Mouse (Mus musculus) liver, embryonic 12.5 days (tissue): ENCODE results near the gene Mpo. TPM values are rescaled to one million over a fixed set of nuclear protein-coding genes. Genes with fewer than 3 reads are reported as not detected.

Source experiments
- ATAC-seq: fragments of 200-750 bp; cut with Nextera tagmentation; 2 replicates; pipeline ENCODE4 v1.8.0; 2017; ENCODE audit warnings: moderate number of reproducible peaks, mild to moderate bottlenecking, moderate library complexity
- H3K27ac ChIP-seq: fragments of 300-500 bp; sonication (generic); 2 replicates; pipeline ENCODE4 v1.5.1; 2016; ENCODE audit warnings: mild to moderate bottlenecking
- H3K27me3 ChIP-seq: fragments of 300-500 bp; sonication (generic); replicated peaks from 2 replicates; pipeline ENCODE4 v1.6.1; 2016; ENCODE audit warnings: mild to moderate bottlenecking, moderate library complexity
- H3K36me3 ChIP-seq: fragments of 300-500 bp; sonication (generic); 2 replicates; pipeline ENCODE4 v1.6.1; 2016; ENCODE audit warnings: mild to moderate bottlenecking, moderate library complexity
- H3K4me1 ChIP-seq: fragments of 300-500 bp; sonication (generic); 2 replicates; pipeline ENCODE4 v1.6.1; 2016
- H3K4me2 ChIP-seq: fragments of 300-500 bp; sonication (generic); 2 replicates; pipeline ENCODE4 v1.6.1; 2016; ENCODE audit warnings: mild to moderate bottlenecking, moderate library complexity
- H3K4me3 ChIP-seq: fragments of 300-500 bp; sonication (generic); 2 replicates; pipeline ENCODE4 v1.5.1; 2016; ENCODE audit warnings: mild to moderate bottlenecking, moderate library complexity
- H3K9ac ChIP-seq: fragments of 300-500 bp; sonication (generic); 2 replicates; pipeline ENCODE4 v1.6.1; 2016; ENCODE audit warnings: mild to moderate bottlenecking, moderate library complexity
- H3K9me3 ChIP-seq: fragments of 300-500 bp; sonication (generic); replicated peaks from 2 replicates; pipeline ENCODE4 v1.6.1; 2016; ENCODE audit warnings: mild to moderate bottlenecking, moderate library complexity
- WGBS: fragments of 180-500 bp; shearing (Covaris S2); methylation state at CpG from one replicate; pipeline ENCODE4 v1.1.7; 2016; ENCODE audit not compliant: insufficient replicate concordance; 5-methylcytosine and 5-hydroxymethylcytosine counted together
- polyA plus RNA-seq: library from polyadenylated mRNA; unstranded; fragments of >200 nt; fragmentation: Nextera tagmentation; extraction: Ambion mirVana; gene quantifications from 2 replicates; pipeline ENCODE4 v1.2.1, GENCODE M21; 2016

Mpo gene
- polyA plus RNA-seq, 1 experiment from 2014 or later, result 209 TPM

GRCm38 (mm10) chr11:87759609-87760005 is 33.8 kb upstream of the Mpo start:
- peaks cover 46% of the 10 kb centered on the region for H3K27me3 ChIP-seq
- WGBS, result 0% methylated on average over 3 of the region's 3 CpGs
- peaks cover 25% of the 10 kb centered on the region for H3K36me3 ChIP-seq
- no peaks in the 10 kb centered on the region for H3K9me3 ChIP-seq
- H3K27ac ChIP-seq, result peak overlapping the region; percentile 64
- no peak overlapping the region for H3K4me3 ChIP-seq
- H3K9ac ChIP-seq, result no peak overlapping the region
- peaks cover 70% of the 10 kb centered on the region for H3K4me1 ChIP-seq
- no peak overlapping the region for H3K4me2 ChIP-seq
- ATAC-seq, result peak; percentile 25

- no peak within 1 kb of the TSS for H3K4me2 ChIP-seq
- 8% methylated on average over 23 of the region's 23 CpGs for WGBS
These were observed 32.9 kb upstream of the Mpo start, which contains the start of gene Tspoap1 for GRCm38 (mm10) chr11:87760301-87761081. Gene Tspoap1 (plus strand): TSS chr11:87760541.

GRCm38 (mm10) chr11:87761181-87761721 is 32.1 kb upstream of the Mpo start:
- H3K4me2 ChIP-seq, result no peak overlapping the region
- H3K36me3 ChIP-seq, result peaks cover 22% of the 10 kb centered on the region
- peaks cover 62% of the 10 kb centered on the region for H3K27me3 ChIP-seq
- no peaks in the 10 kb centered on the region for H3K9me3 ChIP-seq
- ATAC-seq, result no peak
- WGBS, result 62% methylated on average over 11 of the region's 11 CpGs
- peaks cover 67% of the 10 kb centered on the region for H3K4me1 ChIP-seq
- no peak overlapping the region for H3K27ac ChIP-seq
- H3K9ac ChIP-seq, result no peak overlapping the region
- H3K4me3 ChIP-seq, result no peak overlapping the region

More at GRCm38 (mm10) chr11:87760301-87761081, 32.9 kb upstream of the Mpo start, which contains the start of gene Tspoap1:
- Histone ChIP-seq H3K27ac (peak within 1 kb of the TSS; percentile 64), H3K4me3 (peak within 1 kb of the TSS; percentile 7; the same call in 1 of the 2 replicates), H3K27me3 (peaks cover 54% of the 10 kb centered on the region), H3K9me3 (no peaks in the 10 kb centered on the region), H3K9ac (no peak within 1 kb of the TSS), H3K4me1 (peaks cover 67% of the 10 kb centered on the region), H3K36me3 (peaks cover 25% of the 10 kb centered on the region)
- ATAC-seq, result 0 out of 2 replicates have a peak, but pooled peaks have one; percentile 8

- peaks cover 67% of the 10 kb centered on the region for H3K4me1 ChIP-seq
- H3K27me3 ChIP-seq, result peaks cover 70% of the 10 kb centered on the region
- H3K4me3 ChIP-seq, result no peak overlapping the region
- ATAC-seq, result no peak
- no peak overlapping the region for H3K4me2 ChIP-seq
- 57% methylated on average over 14 of the region's 14 CpGs for WGBS
- no peaks in the 10 kb centered on the region for H3K9me3 ChIP-seq
- no peak overlapping the region for H3K27ac ChIP-seq
- no peak overlapping the region for H3K9ac ChIP-seq
- peaks cover 14% of the 10 kb centered on the region for H3K36me3 ChIP-seq
These were observed 31.3 kb upstream of the Mpo start for GRCm38 (mm10) chr11:87761806-87762701.

- ATAC-seq, result no peak
- Histone ChIP-seq H3K27ac (no peak overlapping the region), H3K27me3 (peaks cover 78% of the 10 kb centered on the region), H3K9ac (no peak overlapping the region), H3K4me2 (peak overlapping the region; percentile 69), H3K4me1 (peaks cover 61% of the 10 kb centered on the region), H3K4me3 (no peak overlapping the region), H3K36me3 (peaks cover 7% of the 10 kb centered on the region), H3K9me3 (no peaks in the 10 kb centered on the region)
- 65% methylated on average over 12 of the region's 12 CpGs for WGBS
These were observed 30.5 kb upstream of the Mpo start for GRCm38 (mm10) chr11:87762702-87763385.

GRCm38 (mm10) chr11:87763511-87763987 is 29.8 kb upstream of the Mpo start:
- WGBS, result 28% methylated on average over 17 of the region's 17 CpGs
- Histone ChIP-seq H3K9ac (peak overlapping the region; percentile 46; the same call in 1 of the 2 replicates), H3K4me3 (peak overlapping the region; percentile 44), H3K27me3 (peaks cover 79% of the 10 kb centered on the region), H3K27ac (no peak overlapping the region), H3K4me1 (peaks cover 59% of the 10 kb centered on the region), H3K4me2 (peak overlapping the region; percentile 69), H3K36me3 (no peaks in the 10 kb centered on the region), H3K9me3 (no peaks in the 10 kb centered on the region)
- ATAC-seq, result no peak

GRCm38 (mm10) chr11:87763988-87764876 is 29.1 kb upstream of the Mpo start:
- ATAC-seq, result no peak
- WGBS, result 7% methylated on average over 65 of the region's 65 CpGs
- Histone ChIP-seq H3K4me3 (peak overlapping the region; percentile 44), H3K36me3 (no peaks in the 10 kb centered on the region), H3K4me1 (peaks cover 55% of the 10 kb centered on the region), H3K9ac (peak overlapping the region; percentile 46), H3K27me3 (peaks cover 79% of the 10 kb centered on the region), H3K4me2 (peak overlapping the region; percentile 69), H3K27ac (no peak overlapping the region), H3K9me3 (no peaks in the 10 kb centered on the region)

- Histone ChIP-seq H3K4me2 (no peak overlapping the region), H3K4me3 (no peak overlapping the region), H3K36me3 (no peaks in the 10 kb centered on the region), H3K27ac (no peak overlapping the region), H3K9me3 (no peaks in the 10 kb centered on the region), H3K4me1 (peaks cover 19% of the 10 kb centered on the region), H3K27me3 (peaks cover 42% of the 10 kb centered on the region), H3K9ac (no peak overlapping the region)
- 59% methylated on average over 4 of the region's 4 CpGs for WGBS
- ATAC-seq, result peak; percentile 53; the same call in 1 of the 2 replicates
These were observed 24.6 kb upstream of the Mpo start for GRCm38 (mm10) chr11:87768745-87769144.

- Histone ChIP-seq H3K4me1 (peaks cover 7% of the 10 kb centered on the region), H3K36me3 (no peaks in the 10 kb centered on the region), H3K9ac (no peak overlapping the region), H3K27me3 (peaks cover 20% of the 10 kb centered on the region), H3K4me2 (no peak overlapping the region), H3K27ac (no peak overlapping the region), H3K4me3 (no peak overlapping the region), H3K9me3 (no peaks in the 10 kb centered on the region)
- ATAC-seq, result 0 out of 2 replicates have a peak, but pooled peaks have one; percentile 43
- 41% methylated on average over 3 of the region's 3 CpGs for WGBS
These were observed 22.4 kb upstream of the Mpo start for GRCm38 (mm10) chr11:87770989-87771388.

GRCm38 (mm10) chr11:87772354-87772753 is 21.0 kb upstream of the Mpo start:
- no peak overlapping the region for H3K4me3 ChIP-seq
- ATAC-seq, result no peak
- no peak overlapping the region for H3K4me2 ChIP-seq
- no peaks in the 10 kb centered on the region for H3K36me3 ChIP-seq
- H3K27me3 ChIP-seq, result peaks cover 6% of the 10 kb centered on the region; the same call in 1 of the 2 replicates
- WGBS, result 79% methylated on average over 3 of the region's 3 CpGs
- H3K4me1 ChIP-seq, result peaks cover 7% of the 10 kb centered on the region
- H3K9me3 ChIP-seq, result no peaks in the 10 kb centered on the region
- H3K9ac ChIP-seq, result no peak overlapping the region
- no peak overlapping the region for H3K27ac ChIP-seq
